Mouse (Mus musculus) testis, adult 2 months (tissue): ENCODE data around the gene Slc25a29.

Experiments
- CTCF ChIP-seq: fragments of 200-500 bp; IDR thresholded peaks from 2 replicates; pipeline ENCODE4 v1.5.1; 2012; ENCODE audit warnings: low read depth, mild to moderate bottlenecking, inconsistent platforms, low read length, moderate library complexity; ENCODE audit not compliant: control insufficient read depth, insufficient read depth, insufficient replicate concordance
- POLR2A ChIP-seq: fragments of 200-500 bp; IDR thresholded peaks from 2 replicates; pipeline ENCODE4 v1.6.1; 2012; ENCODE audit warnings: low read depth, mild to moderate bottlenecking, inconsistent platforms, low read length, moderate library complexity; ENCODE audit not compliant: control insufficient read depth

DNA sequence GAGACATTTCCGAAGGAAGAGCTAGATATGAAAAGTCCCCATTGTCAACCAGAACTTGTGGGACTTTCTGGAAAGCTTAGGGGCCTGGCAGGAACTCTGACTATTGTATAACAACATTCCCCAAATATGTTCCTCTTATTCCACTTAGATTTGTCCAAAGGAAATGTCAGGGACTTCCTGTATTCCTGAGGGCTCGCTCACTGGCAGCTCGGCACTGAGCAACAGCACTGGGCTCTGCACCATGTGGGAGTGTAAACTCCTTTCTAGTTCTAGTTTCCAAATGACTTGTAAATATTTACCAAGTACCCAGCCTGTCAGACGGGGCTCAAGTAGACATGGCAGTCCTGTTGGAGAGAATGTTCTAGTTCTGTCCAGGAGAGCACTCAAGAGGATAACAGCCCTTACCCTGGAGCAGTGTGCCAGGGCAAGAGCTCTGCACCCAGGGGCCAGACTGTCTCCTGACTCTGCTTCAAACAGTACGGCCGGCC, 29.4 kb upstream of the Slc25a29 start:
- TF ChIP-seq POLR2A (no peak), CTCF (no peak)
